Mouse (Mus musculus) liver, embryonic 14.5 days (tissue): Measurements from ENCODE around the gene Plxna4.

Experiments
- CTCF ChIP-seq: IDR thresholded peaks from 2 replicates; pipeline ENCODE4 v1.5.1; 2016; ENCODE audit warnings: antibody characterized with exemption, low read depth, control low read depth
- EP300 ChIP-seq: IDR thresholded peaks from 2 replicates; pipeline ENCODE4 v1.6.1; 2016; ENCODE audit warnings: antibody characterized with exemption, low read depth

- no peak for TF ChIP-seq CTCF
- no peak for TF ChIP-seq EP300
These were observed 164.9 kb downstream of the Plxna4 start for GRCm38 (mm10) chr6:32423124-32423523.
